Mouse (Mus musculus): ENCODE measurements around the gene Kdm4a. TPM values are rescaled to one million over a fixed set of nuclear protein-coding genes. Genes with fewer than 3 reads are reported as not detected.
A peak's percentile ranks its signal among the peaks of the same experiment; 100 is the strongest.

Kdm4a gene
- polyA plus RNA-seq, 1 experiment from 2014 or later: 39.8 TPM

DNA sequence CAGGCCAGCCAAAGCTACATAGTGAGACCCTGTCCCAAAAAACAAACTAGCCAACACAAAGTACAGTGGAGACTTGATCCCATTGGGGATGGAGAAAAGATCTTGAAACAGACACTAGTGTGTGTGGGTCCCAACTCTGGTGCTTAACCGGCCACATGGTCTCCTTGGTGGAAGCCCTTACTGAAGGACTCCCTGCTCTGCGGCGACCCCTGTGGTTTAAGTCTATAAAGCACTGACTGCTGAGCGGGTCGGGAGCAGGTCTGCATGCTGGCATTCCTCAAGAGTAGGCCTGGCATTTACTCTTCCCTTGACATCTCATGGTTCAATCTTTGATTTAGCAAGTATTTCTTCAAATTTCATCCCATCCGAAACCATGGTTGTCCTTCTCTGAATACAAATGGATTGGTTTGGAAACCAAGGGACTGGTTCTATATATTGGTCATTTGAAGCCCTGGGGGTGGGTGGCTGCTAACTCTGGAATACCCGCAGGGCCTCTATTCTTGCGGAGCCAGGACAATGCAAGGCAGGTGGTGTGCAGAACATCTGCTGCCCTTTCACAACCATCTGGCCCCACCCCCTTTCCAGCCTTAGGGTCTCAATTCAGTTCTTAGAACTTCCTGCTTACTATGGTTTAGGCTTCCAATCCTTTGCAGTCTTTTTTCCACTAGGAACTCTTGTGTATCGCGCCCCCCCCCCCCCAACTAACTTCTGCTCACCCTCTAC is 27.2 kb upstream of the Kdm4a start:
- in situ Hi-C loops (cut with MboI; ENCODE audit: low pct_unique_long_range_greater_than_20kb): loop anchor here (10.0 kb wide), 1 partner anchor 358 kb away; no protein-coding TSS in a partner anchor
- no peak for TF ChIP-seq CTCF (IDR thresholded peaks at IDR 0.05)
- POLR2A ChIA-PET: no interaction called here
- DNase-seq (ENCODE audit: low read depth, low spot score) (no peak), ATAC-seq (no peak)
- CTCF ChIA-PET: no interaction called here
- H3K27me3 ChIP-seq: no peaks in the 10 kb centered on the region

DNA sequence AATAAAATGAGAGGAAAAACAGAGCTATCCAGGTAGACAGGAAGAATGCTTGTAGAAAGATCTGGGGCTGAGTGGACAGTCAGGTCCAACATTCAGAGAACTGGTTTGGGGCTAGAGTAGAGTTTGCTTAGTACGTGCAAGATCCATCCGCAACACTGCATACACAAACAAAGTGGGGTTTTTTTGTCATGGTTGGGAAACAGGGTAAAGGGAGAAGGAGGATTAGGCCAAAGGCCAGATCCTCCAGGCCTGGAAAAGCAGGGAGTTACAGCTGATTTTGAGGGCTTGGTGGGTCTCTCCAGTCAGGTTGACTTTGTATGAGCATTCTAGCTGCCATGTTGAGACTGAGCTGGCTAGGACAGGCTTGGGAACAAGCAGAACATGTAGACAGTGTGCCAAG is 26.1 kb upstream of the Kdm4a start:
- no peak for TF ChIP-seq CTCF (IDR thresholded peaks at IDR 0.05)
- no peak for DNase-seq (ENCODE audit: low read depth, low spot score)
- in situ Hi-C loops (cut with MboI; ENCODE audit: low pct_unique_long_range_greater_than_20kb): loop anchor here (10.0 kb wide), 1 partner anchor 359 kb away; no protein-coding TSS in a partner anchor
- H3K27me3 ChIP-seq: no peaks in the 10 kb centered on the region
- no peak for ATAC-seq
- CTCF ChIA-PET: no interaction called here
- POLR2A ChIA-PET: no interaction called here

DNA sequence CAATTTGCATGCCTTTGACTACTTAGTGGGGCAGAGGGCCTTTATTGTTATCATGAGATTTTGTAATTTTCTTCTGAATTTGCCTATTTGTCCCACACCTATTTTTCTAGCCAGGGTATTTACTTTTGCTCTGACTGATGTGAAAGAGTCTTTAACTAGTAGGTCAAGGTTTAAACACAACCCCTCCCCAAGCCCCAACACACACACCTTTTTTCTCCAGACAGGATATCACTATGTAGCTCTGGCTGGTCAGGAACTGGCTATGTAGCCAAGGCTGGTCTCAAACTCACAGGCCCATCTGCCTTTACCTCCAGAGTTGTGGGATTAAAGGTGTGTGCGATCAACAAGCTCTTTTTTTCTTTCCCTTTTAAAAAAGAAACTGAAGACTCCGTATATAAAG is 19.2 kb upstream of the Kdm4a start:
- ATAC-seq (no peak), DNase-seq (ENCODE audit: low read depth, low spot score) (no peak)
- in situ Hi-C loops (cut with MboI; ENCODE audit: low pct_unique_long_range_greater_than_20kb): no loop called here
- TF ChIP-seq CTCF (IDR thresholded peaks at IDR 0.05): no peak
- CTCF ChIA-PET: interaction anchor here (1.0 kb wide), 1 partner anchor 20 kb away, joined by 5 read pairs; the partner anchor contains the start of gene Kdm4a
- POLR2A ChIA-PET: no interaction called here
- no peaks in the 10 kb centered on the region for H3K27me3 ChIP-seq

DNA sequence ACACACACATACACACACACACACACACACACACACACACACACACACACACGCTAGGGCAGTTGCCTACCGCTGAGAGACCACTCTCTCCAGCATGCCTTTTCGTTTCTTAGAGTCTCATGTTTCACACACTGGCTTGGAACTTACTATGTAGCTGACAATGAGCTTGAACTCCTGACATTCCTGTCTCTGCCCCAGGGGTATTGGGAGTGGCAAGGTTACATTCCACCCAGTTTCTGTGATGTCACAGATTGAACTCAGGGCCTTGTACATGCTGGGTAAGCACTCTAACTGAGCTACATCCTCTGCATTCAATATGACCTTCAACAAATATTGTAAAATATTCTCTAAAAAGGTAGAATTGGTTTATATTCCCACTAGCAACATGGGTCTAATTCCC is 18.8 kb upstream of the Kdm4a start:
- no peak for ATAC-seq
- ChIA-PET POLR2A (no interaction called here), CTCF (no interaction called here)
- TF ChIP-seq CTCF (IDR thresholded peaks at IDR 0.05): no peak
- no peaks in the 10 kb centered on the region for H3K27me3 ChIP-seq
- no peak for DNase-seq (ENCODE audit: low read depth, low spot score)
- in situ Hi-C loops (cut with MboI; ENCODE audit: low pct_unique_long_range_greater_than_20kb): no loop called here

DNA sequence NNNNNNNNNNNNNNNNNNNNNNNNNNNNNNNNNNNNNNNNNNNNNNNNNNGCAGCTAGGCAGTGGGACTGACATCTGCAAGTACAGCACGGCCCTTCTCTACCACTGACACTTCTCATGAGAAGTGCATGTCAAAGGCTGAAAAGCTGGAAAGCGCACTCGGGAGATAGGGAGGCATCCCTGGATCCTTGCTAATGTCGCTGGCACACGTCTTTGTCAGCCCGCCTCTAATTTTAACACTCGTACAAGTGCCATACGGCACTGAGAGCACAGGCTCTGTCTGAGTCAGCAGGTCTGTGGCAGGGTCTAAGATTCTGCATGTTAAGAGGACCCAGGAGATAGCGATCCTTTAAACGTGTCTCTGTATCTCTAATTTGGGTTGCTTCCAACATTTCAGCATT is 16.3 kb upstream of the Kdm4a start:
- DNase-seq (ENCODE audit: low read depth, low spot score): no peak
- ChIA-PET CTCF (no interaction called here), POLR2A (no interaction called here)
- no peaks in the 10 kb centered on the region for H3K27me3 ChIP-seq
- ATAC-seq: no peak
- TF ChIP-seq CTCF (IDR thresholded peaks at IDR 0.05): no peak
- in situ Hi-C loops (cut with MboI; ENCODE audit: low pct_unique_long_range_greater_than_20kb): no loop called here

DNA sequence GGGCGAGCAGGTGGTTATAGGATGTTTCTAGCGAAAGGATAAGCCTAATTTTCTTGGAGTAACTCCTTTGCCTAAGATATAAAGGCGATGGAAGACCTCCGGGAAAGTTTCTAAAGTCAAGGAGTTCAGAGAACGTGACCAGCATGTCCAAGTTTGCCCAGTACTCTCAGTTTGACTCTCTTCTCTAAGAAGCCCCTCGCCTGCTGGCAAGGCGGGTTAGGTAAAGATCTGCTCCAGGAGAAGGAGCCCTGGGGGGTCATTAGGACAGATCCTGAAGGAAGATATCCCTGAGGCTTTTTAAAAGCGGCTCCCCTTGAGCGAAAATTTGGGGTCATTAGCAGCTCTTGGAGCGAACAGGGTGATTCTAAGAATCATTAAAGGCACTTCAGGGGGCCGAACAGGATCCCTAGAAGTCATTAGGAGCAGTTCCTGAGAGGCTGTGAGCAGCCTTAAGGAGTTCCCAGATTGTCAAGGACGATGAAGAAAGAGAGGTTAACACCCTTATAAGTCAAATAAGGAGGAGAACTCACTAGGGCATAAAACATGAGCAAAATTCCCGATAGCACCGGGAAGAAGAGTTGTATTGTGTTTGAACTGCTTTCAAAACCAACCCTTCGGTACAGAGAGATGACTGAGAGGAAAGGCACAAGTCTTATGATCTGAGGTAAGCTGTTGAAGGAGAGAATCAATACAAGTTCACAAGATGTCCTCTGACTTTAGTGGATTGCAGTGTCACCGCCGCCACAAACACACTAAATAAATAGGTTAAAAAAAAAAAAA is 648 bp upstream of the Kdm4a start:
- no peak for ATAC-seq
- in situ Hi-C loops (cut with MboI; ENCODE audit: low pct_unique_long_range_greater_than_20kb): no loop called here
- no peak for TF ChIP-seq CTCF (IDR thresholded peaks at IDR 0.05)
- DNase-seq (ENCODE audit: low read depth, low spot score): no peak
- H3K27me3 ChIP-seq: no peaks in the 10 kb centered on the region
- ChIA-PET CTCF (interaction anchor here (0.7 to 1.9 kb wide), 5 partner anchors 19 to 156 kb away, joined by 3 to 5 read pairs (median 4); no protein-coding TSS in a partner anchor), POLR2A (interaction anchor here (0.7 kb wide), 1 partner anchor 45 kb away, joined by 4 read pairs; no protein-coding TSS in a partner anchor)

DNA sequence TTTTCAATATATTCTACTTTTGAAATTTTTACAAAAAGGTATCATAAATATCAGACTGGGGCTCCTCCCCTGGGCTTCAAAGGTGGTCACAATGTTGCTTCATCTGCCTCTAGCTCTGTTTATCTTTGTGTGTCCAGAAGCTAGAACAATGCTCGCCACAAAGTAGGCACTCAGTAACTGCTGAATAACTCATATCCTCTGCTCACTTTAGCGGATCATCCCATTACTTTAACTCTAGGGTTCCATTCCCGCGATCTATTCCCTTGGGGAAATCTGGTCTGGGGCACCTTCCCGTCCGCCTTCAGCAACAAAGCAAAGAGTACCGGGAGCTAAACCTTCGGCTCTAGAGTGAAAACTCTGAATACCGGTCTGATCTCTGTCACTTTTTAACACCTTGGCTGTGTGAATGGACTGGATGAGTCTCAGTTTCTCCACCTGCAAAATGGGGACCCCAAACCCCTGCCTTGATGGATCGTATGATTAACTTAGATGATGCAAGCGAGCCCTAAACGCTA is 834 bp downstream of the Kdm4a start:
- CTCF ChIA-PET: interaction anchor here (0.9 to 1.9 kb wide), 6 partner anchors 21 to 251 kb away, joined by 3 to 5 read pairs (median 4); no protein-coding TSS in a partner anchor
- in situ Hi-C loops (cut with MboI; ENCODE audit: low pct_unique_long_range_greater_than_20kb): no loop called here

DNA sequence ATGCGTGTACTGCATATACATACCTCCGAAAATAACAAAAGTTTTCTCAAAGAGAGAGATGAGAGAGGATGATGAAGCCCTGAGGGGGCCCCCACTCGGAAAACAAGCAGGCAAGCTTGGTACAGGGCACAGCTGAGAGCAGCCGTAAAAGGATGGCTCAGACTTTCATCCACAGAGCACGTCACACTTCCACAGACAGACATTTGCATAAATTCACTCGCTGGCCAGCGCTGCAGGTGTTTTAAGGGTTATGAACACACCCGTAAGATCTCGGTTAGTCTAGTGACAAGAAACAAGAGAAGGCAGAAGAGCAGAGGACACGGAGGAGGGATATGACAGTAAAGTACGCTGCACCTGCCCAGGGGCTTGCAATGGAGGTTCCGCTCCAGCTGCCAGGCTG is 7.4 kb downstream of the Kdm4a start:
- CTCF ChIA-PET: interaction anchor here (1.1 kb wide), 1 partner anchor 29 kb away, joined by 3 read pairs; no protein-coding TSS in a partner anchor
- POLR2A ChIA-PET: no interaction called here
- TF ChIP-seq CTCF (IDR thresholded peaks at IDR 0.05): no peak
- in situ Hi-C loops (cut with MboI; ENCODE audit: low pct_unique_long_range_greater_than_20kb): no loop called here
- no peak for ATAC-seq
- no peak for DNase-seq (ENCODE audit: low read depth, low spot score)
- no peaks in the 10 kb centered on the region for H3K27me3 ChIP-seq

More for the DNA sequence above, 834 bp downstream of the Kdm4a start:
- no peak for TF ChIP-seq CTCF (IDR thresholded peaks at IDR 0.05)
- DNase-seq (ENCODE audit: low read depth, low spot score) (peak; percentile 10), ATAC-seq (no peak)
- no peaks in the 10 kb centered on the region for H3K27me3 ChIP-seq
- POLR2A ChIA-PET: interaction anchor here (1.0 kb wide), 1 partner anchor 102 kb away, joined by 3 read pairs; no protein-coding TSS in a partner anchor

DNA sequence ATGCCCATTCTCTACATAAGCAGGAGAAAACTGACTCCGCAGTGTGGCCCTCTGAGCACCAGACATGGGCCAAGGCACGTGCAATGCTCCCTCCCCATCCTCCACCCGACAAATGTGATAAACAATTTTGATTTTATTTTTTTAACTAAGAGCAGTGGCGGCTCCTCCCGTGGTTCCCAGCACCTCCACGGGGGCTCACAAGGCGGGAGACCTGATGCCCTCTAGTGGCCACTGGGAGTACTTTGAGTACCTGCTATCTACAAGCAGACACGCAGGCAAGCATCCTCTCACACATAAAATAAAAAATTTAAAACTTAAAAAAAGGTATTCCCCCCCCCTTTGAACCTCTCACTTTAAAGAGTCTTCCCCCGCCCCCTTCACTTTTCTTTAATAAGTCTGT is 8.8 kb downstream of the Kdm4a start:
- in situ Hi-C loops (cut with MboI; ENCODE audit: low pct_unique_long_range_greater_than_20kb): no loop called here
- no peak for DNase-seq (ENCODE audit: low read depth, low spot score)
- no peak for TF ChIP-seq CTCF (IDR thresholded peaks at IDR 0.05)
- ChIA-PET CTCF (no interaction called here), POLR2A (no interaction called here)
- H3K27me3 ChIP-seq: no peaks in the 10 kb centered on the region
- ATAC-seq: no peak

DNA sequence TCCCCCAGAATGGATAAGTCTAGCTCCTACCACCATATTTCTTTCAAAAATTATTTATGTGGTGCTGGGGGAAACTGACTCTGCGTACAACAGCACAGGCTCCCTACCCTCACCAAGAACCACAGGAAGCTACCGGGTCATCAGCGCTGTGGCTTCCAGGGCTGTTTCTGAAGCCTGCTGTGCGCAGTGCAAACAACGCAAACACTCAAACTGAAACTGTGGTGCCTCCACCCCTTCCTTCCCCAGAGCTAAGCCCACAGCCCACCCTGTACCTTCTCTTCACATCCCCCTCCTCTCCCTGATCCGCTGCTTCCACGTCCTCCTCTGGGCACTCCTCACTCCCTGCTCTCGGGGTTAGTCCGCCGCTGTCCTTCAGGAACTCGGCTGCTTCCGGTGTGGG is 17.7 kb downstream of the Kdm4a start:
- no peak for TF ChIP-seq CTCF (IDR thresholded peaks at IDR 0.05)
- CTCF ChIA-PET: no interaction called here
- in situ Hi-C loops (cut with MboI; ENCODE audit: low pct_unique_long_range_greater_than_20kb): loop anchor here (5.0 kb wide), 1 partner anchor 55 kb away; no protein-coding TSS in a partner anchor
- ATAC-seq: no peak
- POLR2A ChIA-PET: no interaction called here
- no peaks in the 10 kb centered on the region for H3K27me3 ChIP-seq
- DNase-seq (ENCODE audit: low read depth, low spot score): no peak

DNA sequence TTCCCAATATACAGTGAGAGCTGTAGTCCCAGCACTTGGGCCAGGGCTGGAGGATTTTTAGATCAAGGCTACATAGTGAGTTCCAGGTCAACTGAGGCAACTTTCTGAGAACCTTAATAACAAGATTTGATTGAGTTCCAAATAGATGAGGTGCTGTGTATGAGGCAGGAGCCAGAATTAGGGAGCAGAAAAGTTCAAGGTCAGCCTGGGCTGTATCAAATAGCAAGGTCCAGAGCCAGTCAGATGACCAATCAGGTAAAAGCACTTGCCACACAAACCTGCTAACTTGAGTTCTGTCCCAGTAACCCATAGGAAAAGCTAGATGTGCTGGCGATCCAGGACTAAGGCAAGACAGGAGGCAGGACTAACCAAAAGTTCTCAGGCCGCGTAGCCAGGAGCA is 22.2 kb downstream of the Kdm4a start:
- ATAC-seq: no peak
- ChIA-PET POLR2A (no interaction called here), CTCF (no interaction called here)
- TF ChIP-seq CTCF (IDR thresholded peaks at IDR 0.05): no peak
- in situ Hi-C loops (cut with MboI; ENCODE audit: low pct_unique_long_range_greater_than_20kb): no loop called here
- DNase-seq (ENCODE audit: low read depth, low spot score): no peak
- no peaks in the 10 kb centered on the region for H3K27me3 ChIP-seq

Data from Patski (cell line).